Mouse (Mus musculus) liver, embryonic 11.5 days (tissue): ENCODE data around the gene Kmt2d. TPM values are rescaled to one million over a fixed set of nuclear protein-coding genes. Genes with fewer than 3 reads are reported as not detected.
A peak's percentile ranks its signal among the peaks of the same experiment; 100 is the strongest.

ENCODE experiments used
- ATAC-seq: fragments of 200-750 bp; cut with Nextera tagmentation; replicated peaks from 2 replicates; pipeline ENCODE4 v1.8.0; 2017; ENCODE audit warnings: moderate number of reproducible peaks, mild to moderate bottlenecking, moderate TSS enrichment, moderate library complexity; ENCODE audit not compliant: low FRiP score
- DNase-seq: peaks from one replicate; pipeline ENCODE4 v3.0.0-alpha.2; 2017; ENCODE audit warnings: low spot score
- H3K27ac ChIP-seq: fragments of 300-500 bp; sonication (generic); 2 replicates; pipeline ENCODE4 v1.5.1; 2014; ENCODE audit warnings: mild to moderate bottlenecking, low read depth, low read length, control low read depth
- H3K27me3 ChIP-seq: fragments of 300-500 bp; sonication (generic); replicated peaks from 2 replicates; pipeline ENCODE4 v1.6.1; 2014; ENCODE audit warnings: low read length, mixed read lengths; ENCODE audit not compliant: control insufficient read depth, insufficient read depth
- H3K36me3 ChIP-seq: fragments of 300-500 bp; sonication (generic); 2 replicates; pipeline ENCODE4 v1.6.1; 2014; ENCODE audit warnings: mild to moderate bottlenecking, low read length, moderate library complexity, mixed read lengths; ENCODE audit not compliant: control insufficient read depth, insufficient read depth
- H3K4me1 ChIP-seq: fragments of 300-500 bp; sonication (generic); replicated peaks from 2 replicates; pipeline ENCODE4 v1.6.1; 2014; ENCODE audit warnings: low read length, mixed read lengths; ENCODE audit not compliant: control insufficient read depth, insufficient read depth
- H3K4me2 ChIP-seq: fragments of 300-500 bp; sonication (generic); 2 replicates; pipeline ENCODE4 v1.6.1; 2014; ENCODE audit warnings: mild to moderate bottlenecking, control low read depth, moderate library complexity
- H3K4me3 ChIP-seq: fragments of 300-500 bp; sonication (generic); 2 replicates; pipeline ENCODE4 v1.5.1; 2014; ENCODE audit warnings: low read depth, low read length, control low read depth
- H3K9ac ChIP-seq: fragments of 300-500 bp; sonication (generic); 2 replicates; pipeline ENCODE4 v1.6.1; 2014; ENCODE audit warnings: low read depth, low read length, control low read depth
- H3K9me3 ChIP-seq: fragments of 300-500 bp; sonication (generic); 2 replicates; pipeline ENCODE4 v1.6.1; 2016; ENCODE audit warnings: low read length, inconsistent platforms, mixed read lengths; ENCODE audit not compliant: control insufficient read depth
- WGBS: fragments of 180-500 bp; shearing (Covaris S2); extraction: QIAGEN DNeasy Blood & Tissue Kit; methylation state at CpG from one replicate; pipeline ENCODE4 v1.1.7; 2014; 5-methylcytosine and 5-hydroxymethylcytosine counted together
- polyA plus RNA-seq: library from polyadenylated mRNA; unstranded; fragments of >200 nt; fragmentation: Nextera tagmentation; extraction: Ambion mirVana; gene quantifications from 2 replicates; pipeline ENCODE4 v1.2.1, GENCODE M21; 2014

Gene Kmt2d
- polyA plus RNA-seq, 1 experiment from 2014 or later, result 17.0 TPM

DNA sequence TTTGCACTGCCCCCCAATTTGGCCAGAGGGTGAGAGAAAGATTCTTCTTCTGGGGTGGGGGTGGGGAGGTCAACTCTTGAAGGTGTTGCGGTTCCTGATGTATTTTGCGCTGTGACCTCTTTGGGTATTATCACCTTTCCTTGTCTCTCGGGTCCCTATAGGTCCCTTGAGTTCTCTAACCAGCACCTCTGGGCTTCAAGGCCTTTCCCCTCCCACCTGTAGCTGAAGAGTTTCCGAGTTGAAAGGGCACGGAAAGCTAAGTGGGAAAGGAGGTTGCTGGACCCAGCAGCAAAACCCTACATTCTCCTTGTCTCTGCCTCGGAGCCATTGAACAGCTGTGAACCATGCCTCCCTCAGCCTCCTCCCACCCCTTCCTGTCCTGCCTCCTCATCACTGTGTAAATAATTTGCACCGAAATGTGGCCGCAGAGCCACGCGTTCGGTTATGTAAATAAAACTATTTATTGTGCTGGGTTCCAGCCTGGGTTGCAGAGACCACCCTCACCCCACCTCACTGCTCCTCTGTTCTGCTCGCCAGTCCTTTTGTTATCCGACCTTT, 77.8 kb downstream of the Kmt2d start:
- Histone ChIP-seq H3K4me2 (no peak overlapping the region), H3K4me3 (no peak overlapping the region), H3K27ac (no peak overlapping the region), H3K4me1 (peaks cover 11% of the 10 kb centered on the region), H3K9ac (no peak overlapping the region), H3K9me3 (no peaks in the 10 kb centered on the region), H3K27me3 (peaks cover 100% of the 10 kb centered on the region), H3K36me3 (no peaks in the 10 kb centered on the region)
- ATAC-seq (no peak), DNase-seq (no peak)
- WGBS, result 6% methylated on average over 13 of the region's 13 CpGs

DNA sequence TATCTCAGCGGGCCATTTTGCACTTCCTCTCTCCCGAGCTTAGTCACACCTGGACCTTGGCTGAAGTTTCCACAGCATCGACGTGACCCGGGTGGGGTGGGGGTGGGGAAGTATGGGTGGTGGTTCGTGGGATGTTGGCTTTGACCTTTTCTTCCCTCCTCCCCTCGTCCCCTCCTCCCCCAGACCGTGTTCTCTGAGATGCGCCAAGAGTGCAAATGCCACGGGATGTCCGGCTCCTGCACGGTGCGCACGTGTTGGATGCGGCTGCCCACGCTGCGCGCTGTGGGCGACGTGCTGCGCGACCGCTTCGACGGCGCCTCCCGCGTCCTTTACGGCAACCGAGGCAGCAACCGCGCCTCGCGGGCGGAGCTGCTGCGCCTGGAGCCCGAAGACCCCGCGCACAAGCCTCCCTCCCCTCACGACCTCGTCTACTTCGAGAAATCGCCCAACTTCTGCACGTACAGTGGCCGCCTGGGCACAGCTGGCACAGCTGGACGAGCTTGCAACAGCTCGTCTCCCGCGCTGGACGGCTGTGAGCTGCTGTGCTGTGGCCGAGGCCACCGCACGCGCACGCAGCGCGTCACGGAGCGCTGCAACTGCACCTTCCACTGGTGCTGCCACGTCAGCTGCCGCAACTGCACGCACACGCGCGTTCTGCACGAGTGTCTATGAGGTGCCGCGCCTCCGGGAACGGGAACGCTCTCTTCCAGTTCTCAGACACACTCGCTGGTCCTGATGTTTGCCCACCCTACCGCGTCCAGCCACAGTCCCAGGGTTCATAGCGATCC, 78.6 kb downstream of the Kmt2d start:
- H3K27ac ChIP-seq, result no peak overlapping the region
- H3K4me1 ChIP-seq, result peaks cover 11% of the 10 kb centered on the region
- no peak for ATAC-seq
- peak overlapping the region; percentile 30; the same call in 1 of the 2 replicates for H3K4me3 ChIP-seq
- no peak overlapping the region for H3K9ac ChIP-seq
- no peaks in the 10 kb centered on the region for H3K9me3 ChIP-seq
- no peaks in the 10 kb centered on the region for H3K36me3 ChIP-seq
- WGBS, result 4% methylated on average over 75 of the region's 75 CpGs
- H3K4me2 ChIP-seq, result peak overlapping the region; percentile 23
- peaks cover 100% of the 10 kb centered on the region for H3K27me3 ChIP-seq
- no peak for DNase-seq

DNA sequence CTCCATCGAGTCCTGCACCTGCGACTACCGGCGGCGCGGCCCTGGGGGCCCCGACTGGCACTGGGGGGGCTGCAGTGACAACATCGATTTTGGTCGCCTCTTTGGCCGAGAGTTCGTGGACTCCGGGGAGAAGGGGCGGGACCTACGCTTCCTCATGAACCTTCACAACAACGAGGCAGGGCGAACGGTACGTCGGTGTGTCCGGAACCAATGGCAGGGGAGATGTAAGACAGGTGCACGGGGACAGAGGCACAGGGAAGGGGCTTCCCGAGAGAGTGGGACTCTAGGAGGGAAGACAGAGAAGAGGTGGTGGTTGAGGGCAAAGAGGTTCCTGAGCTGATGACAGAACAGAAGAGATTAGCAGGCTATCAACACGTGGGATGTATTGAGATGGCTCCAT, 79.2 kb downstream of the Kmt2d start:
- H3K27me3 ChIP-seq, result peaks cover 99% of the 10 kb centered on the region
- no peaks in the 10 kb centered on the region for H3K36me3 ChIP-seq
- 0 out of 2 replicates have a peak overlapping the region, but pooled peaks have one; percentile 6 for H3K4me3 ChIP-seq
- DNase-seq, result no peak
- ATAC-seq, result no peak
- H3K27ac ChIP-seq, result no peak overlapping the region
- no peak overlapping the region for H3K4me2 ChIP-seq
- H3K4me1 ChIP-seq, result peaks cover 11% of the 10 kb centered on the region
- H3K9ac ChIP-seq, result no peak overlapping the region
- H3K9me3 ChIP-seq, result no peaks in the 10 kb centered on the region
- 4% methylated on average over 23 of the region's 23 CpGs for WGBS

DNA sequence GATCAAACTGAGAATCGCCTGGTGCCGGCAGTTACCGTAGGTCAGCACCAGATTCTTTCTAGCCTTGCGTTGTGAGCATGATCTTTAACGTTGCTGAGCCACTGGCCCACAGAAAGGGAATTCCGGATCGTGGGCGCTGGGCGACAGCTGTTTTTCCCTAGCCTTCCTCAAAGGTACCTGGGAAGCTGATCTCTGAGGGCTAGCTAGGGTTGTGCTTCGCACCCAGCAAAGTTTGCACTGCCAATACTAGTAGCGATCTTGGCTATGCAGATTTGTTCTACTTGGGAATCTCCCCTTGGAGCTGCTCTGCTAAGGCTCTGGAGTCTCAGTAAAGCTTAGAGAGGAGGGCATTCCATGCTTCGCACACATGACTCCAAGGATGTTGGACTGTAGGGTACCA, 79.8 kb downstream of the Kmt2d start:
- ATAC-seq (no peak), DNase-seq (no peak)
- H3K9ac ChIP-seq, result no peak overlapping the region
- H3K4me2 ChIP-seq, result no peak overlapping the region; the same call in 1 of the 2 replicates
- WGBS, result 4% methylated on average over 12 of the region's 12 CpGs
- no peaks in the 10 kb centered on the region for H3K9me3 ChIP-seq
- peaks cover 96% of the 10 kb centered on the region for H3K27me3 ChIP-seq
- H3K4me1 ChIP-seq, result peaks cover 11% of the 10 kb centered on the region
- H3K4me3 ChIP-seq, result peak overlapping the region; percentile 25; the same call in 1 of the 2 replicates
- H3K36me3 ChIP-seq, result no peaks in the 10 kb centered on the region
- H3K27ac ChIP-seq, result no peak overlapping the region

DNA sequence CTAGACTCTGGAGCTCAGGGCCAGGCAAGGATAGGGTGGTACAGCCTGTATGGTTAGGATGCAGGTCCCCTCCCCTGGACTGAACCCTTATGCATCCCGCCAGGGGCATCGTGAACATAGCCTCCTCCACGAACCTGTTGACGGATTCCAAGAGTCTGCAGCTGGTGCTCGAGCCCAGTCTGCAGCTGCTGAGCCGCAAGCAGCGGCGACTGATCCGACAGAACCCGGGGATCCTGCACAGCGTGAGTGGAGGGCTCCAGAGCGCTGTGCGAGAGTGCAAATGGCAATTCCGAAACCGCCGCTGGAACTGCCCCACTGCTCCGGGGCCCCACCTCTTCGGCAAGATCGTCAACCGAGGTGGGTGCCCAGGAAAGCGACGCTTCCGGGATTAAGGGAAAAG, 80.2 kb downstream of the Kmt2d start:
- H3K36me3 ChIP-seq, result no peaks in the 10 kb centered on the region
- peak overlapping the region; percentile 25; the same call in 1 of the 2 replicates for H3K4me3 ChIP-seq
- 2% methylated on average over 23 of the region's 23 CpGs for WGBS
- ATAC-seq, result no peak
- no peaks in the 10 kb centered on the region for H3K9me3 ChIP-seq
- no peak overlapping the region for H3K9ac ChIP-seq
- H3K27ac ChIP-seq, result no peak overlapping the region
- peaks cover 11% of the 10 kb centered on the region for H3K4me1 ChIP-seq
- no peak for DNase-seq
- H3K27me3 ChIP-seq, result peaks cover 93% of the 10 kb centered on the region
- no peak overlapping the region; the same call in 1 of the 2 replicates for H3K4me2 ChIP-seq

DNA sequence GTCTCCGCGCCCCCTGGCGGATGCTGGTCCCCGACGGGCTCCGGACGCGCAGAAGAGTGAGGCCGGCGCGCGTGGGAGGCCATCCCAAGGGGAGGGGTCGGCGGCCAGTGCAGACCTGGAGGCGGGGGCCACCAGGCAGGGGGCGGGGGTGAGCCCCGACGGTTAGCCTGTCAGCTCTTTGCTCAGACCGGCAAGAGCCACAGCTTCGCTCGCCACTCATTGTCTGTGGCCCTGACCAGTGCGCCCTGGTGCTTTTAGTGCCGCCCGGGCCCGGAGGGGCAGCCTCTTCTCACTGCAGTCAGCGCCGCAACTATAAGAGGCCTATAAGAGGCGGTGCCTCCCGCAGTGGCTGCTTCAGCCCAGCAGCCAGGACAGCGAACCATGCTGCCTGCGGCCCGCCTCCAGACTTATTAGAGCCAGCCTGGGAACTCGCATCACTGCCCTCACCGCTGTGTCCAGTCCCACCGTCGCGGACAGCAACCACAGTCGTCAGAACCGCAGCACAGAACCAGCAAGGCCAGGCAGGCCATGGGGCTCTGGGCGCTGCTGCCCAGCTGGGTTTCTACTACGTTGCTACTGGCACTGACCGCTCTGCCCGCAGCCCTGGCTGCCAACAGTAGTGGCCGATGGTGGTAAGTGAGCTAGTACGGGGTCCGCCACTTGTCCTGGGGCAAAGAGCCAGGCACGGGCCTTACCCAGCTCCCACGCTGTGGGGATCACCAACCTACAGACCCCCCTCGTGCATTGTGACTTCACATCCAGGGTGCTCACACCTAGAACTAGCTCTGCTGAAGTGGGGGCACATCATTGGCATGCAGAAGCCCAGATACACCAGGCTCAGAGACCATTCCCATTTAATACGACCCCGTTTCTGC, 81.1 kb downstream of the Kmt2d start, which contains the start of gene Wnt1:
Gene Wnt1 (plus strand): TSS at position 197 of the 875 bp plus-strand sequence.
- Histone ChIP-seq H3K27ac (no peak within 1 kb of the TSS), H3K4me1 (peaks cover 11% of the 10 kb centered on the region), H3K27me3 (peaks cover 93% of the 10 kb centered on the region), H3K9me3 (no peaks in the 10 kb centered on the region), H3K4me2 (peak within 1 kb of the TSS; percentile 3; the same call in 1 of the 2 replicates), H3K9ac (no peak within 1 kb of the TSS), H3K36me3 (no peaks in the 10 kb centered on the region), H3K4me3 (peak within 1 kb of the TSS; percentile 25; the same call in 1 of the 2 replicates)
- peak; percentile 64 for DNase-seq
- no peak; the same call in 1 of the 2 replicates for ATAC-seq
- WGBS, result 6% methylated on average over 50 of the region's 51 CpGs

DNA sequence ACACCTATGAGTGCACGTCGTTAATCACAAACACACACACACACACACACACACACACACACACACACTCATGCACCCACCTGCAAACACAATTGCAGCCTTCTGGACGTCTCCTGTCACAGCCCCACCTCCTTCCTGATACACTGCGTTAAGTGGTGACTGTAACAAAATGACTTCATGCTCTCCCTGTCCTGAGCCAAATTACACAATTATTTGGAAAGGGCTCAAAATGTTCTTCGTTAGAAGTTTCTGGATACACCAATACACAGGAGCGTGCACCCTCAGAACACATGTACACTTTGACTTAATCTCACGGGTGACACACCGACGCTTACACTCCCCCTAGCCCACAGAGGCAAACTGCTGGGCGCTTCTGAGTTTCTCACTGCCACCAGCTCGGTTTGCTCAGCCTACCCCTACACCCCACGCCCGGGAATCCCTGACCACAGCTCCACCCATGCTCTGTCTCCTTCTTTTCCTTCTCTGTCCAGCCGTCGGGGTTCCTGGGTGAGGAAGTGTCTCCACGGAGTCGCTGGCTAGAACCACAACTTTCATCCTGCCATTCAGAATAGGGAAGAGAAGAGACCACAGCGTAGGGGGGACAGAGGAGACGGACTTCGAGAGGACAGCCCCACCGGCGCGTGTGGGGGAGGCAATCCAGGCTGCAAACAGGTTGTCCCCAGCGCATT, 81.9 kb downstream of the Kmt2d start:
- H3K4me1 ChIP-seq, result peaks cover 11% of the 10 kb centered on the region
- no peak for DNase-seq
- H3K36me3 ChIP-seq, result no peaks in the 10 kb centered on the region
- H3K4me3 ChIP-seq, result no peak overlapping the region
- H3K9me3 ChIP-seq, result no peaks in the 10 kb centered on the region
- 11% methylated on average over 24 of the region's 24 CpGs for WGBS
- H3K4me2 ChIP-seq, result 0 out of 2 replicates have a peak overlapping the region, but pooled peaks have one; percentile 3
- H3K27ac ChIP-seq, result no peak overlapping the region
- peaks cover 90% of the 10 kb centered on the region for H3K27me3 ChIP-seq
- no peak for ATAC-seq
- no peak overlapping the region for H3K9ac ChIP-seq

DNA sequence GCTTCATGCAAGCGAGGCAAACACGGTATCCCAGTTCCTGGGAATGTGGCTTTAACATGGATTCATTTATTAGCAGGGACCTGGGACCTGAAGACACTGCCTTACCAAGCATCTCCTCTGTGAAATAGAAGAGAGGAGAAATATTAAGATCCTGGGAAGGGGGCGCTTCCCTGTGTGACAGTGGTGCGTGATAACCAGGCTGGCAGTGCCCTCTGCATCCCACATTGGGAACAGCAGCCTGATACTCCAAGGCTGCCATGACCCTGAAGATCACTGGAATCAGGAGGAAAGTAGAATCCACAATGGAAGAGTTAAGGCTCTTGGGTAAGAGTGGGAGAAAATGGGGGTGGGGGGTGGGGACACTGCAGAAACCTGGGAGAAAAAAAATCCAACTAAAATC, 83.1 kb downstream of the Kmt2d start:
- 42% methylated on average over 4 of the region's 4 CpGs for WGBS
- Histone ChIP-seq H3K36me3 (no peaks in the 10 kb centered on the region), H3K4me1 (peaks cover 11% of the 10 kb centered on the region), H3K27ac (no peak overlapping the region), H3K4me2 (no peak overlapping the region), H3K9ac (no peak overlapping the region), H3K9me3 (no peaks in the 10 kb centered on the region), H3K4me3 (no peak overlapping the region), H3K27me3 (peaks cover 78% of the 10 kb centered on the region)
- ATAC-seq (no peak), DNase-seq (no peak)
